Mouse (Mus musculus) C2C12 (cell line): ENCODE data around the gene Gjd2.

ENCODE experiments used
- CTCF ChIP-seq: IDR thresholded peaks from one replicate; pipeline ENCODE4 v1.5.1; 2011; ENCODE audit not compliant: control insufficient read depth, insufficient read depth, insufficient read length
- FOSL1 ChIP-seq: IDR thresholded peaks from one replicate; pipeline ENCODE4 v1.8.0; 2011; ENCODE audit warnings: mild to moderate bottlenecking, low read length; ENCODE audit not compliant: poor library complexity, insufficient read depth, severe bottlenecking
- MAX ChIP-seq: IDR thresholded peaks from one replicate; pipeline ENCODE4 v1.6.1; 2011; ENCODE audit warnings: mild to moderate bottlenecking, control low read depth

DNA sequence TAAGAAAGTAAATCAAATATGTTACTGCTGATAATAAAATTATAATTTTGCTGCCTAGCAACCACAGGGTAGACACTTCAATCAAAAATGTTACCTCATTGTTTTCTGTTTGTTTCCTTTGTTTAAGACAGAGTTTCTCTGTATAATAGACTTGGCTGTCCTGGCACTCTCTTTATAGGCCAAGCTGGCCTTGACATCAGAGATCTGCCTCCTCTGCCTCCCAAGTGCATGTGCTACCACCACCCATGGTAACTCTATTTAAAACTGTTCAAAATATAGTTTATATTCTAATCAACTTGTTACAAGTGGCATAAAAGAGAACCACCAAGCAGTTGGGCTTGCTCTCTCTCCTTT, 6.8 kb upstream of the Gjd2 start:
- TF ChIP-seq CTCF (no peak), FOSL1 (no peak), MAX (no peak)
